Mouse (Mus musculus) spleen, postnatal 4 days (tissue): ENCODE data around the gene Cope.

Source experiments
- DNase-seq, 2 experiments: peaks; one replicate each; pipeline ENCODE4 v3.0.0; 2022; ENCODE audit warnings: low spot score in 2 of 2

Cope gene

DNA sequence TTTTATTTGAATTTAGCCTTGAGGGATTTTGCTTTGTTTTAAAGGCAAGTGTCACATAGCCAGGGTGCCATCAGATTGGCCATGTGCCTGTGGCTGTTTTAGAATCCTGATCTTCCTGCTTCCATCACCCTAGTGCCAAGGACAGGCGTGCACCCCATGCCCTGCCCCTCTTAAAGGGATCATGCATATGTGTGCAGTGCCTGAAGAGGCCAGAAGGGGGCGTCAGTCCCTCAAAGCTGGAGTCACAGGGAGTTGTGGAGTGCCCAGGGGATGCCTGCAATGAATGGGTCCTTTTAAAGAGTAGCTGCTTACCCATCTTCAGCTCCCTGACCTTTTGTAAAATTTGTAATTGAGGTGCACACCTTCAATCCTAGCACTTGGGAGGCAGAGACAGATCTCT lies 7.0 kb downstream of the Cope start:
- DNase-seq, result no peak

DNA sequence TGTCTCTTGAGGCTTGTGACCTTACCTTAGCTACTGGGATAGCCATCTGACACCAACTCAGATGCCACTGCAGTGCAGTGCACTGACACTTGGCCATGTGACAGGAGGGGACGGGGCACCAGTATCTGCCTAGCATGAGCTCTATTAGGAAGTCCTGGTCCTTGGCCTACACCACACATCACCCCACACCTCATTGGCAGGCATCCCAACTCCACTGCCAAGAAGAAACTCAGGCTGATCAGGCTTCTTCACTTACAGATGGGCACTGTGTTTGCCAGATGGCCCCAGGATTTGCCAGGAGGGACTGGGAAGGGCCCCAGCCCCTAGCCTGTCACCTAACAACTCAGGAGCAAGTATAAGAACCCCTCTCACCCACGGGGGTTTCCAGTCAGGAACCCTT lies 11.1 kb downstream of the Cope start:
- DNase-seq, result no peak

GRCm38 (mm10) chr8:70315624-70316510 lies 13.5 kb downstream of the Cope start, which contains the start of gene Cers1:
Cers1 (plus strand) TSS chr8:70315775.
- peak in 1 of 2 experiments; percentile 38 for DNase-seq

GRCm38 (mm10) chr8:70316511-70317504 lies 14.5 kb downstream of the Cope start:
- DNase-seq, result no peak

- no peak for DNase-seq
Measured at GRCm38 (mm10) chr8:70317872-70318271, 15.6 kb downstream of the Cope start.

DNA sequence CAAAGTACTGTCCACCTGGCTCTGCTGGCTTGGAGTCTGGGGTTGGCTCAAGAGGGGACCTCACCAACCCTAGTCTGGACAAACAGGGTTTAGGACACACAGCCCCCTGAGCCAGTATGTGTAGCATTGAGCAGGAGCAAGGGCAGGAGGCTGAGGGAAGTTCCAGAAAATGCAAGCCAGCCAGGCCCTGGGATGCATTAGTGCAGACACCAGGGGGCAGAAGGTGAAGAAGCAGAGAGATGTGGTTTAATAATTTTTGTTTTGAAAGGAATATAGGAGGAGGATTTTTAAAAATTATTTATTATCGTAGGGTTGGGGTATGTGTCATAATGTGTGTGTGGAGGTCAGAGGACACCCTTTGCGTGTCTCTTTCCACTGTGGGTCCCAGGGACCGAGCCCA lies 21.4 kb downstream of the Cope start:
- no peak for DNase-seq

DNA sequence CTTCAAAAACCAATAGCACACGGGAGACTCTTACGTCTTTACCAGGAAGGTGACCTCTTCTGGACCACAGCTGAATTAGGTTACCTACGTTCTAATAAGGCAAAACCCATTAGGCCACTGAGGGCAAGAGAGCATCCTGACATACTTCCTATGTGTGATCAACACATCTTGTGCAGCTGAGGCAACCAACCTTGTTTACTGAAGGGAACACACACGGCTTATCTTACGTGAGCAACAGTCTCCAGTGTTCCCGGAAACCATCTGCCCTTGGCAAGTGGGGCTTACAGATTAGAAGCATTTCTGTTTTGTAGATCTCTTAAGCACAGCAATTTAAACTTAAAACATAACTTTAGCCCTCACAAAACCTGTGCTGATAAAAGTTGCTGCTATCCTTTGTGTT lies 25.2 kb downstream of the Cope start:
- no peak for DNase-seq

GRCm38 (mm10) chr8:70329124-70329834 lies 27.0 kb downstream of the Cope start, which contains the start of gene Gdf1:
Gdf1 (plus strand) TSS chr8:70329817.
- DNase-seq, result no peak

- DNase-seq, result no peak
Measured at GRCm38 (mm10) chr8:70329835-70330740, 27.8 kb downstream of the Cope start.

DNA sequence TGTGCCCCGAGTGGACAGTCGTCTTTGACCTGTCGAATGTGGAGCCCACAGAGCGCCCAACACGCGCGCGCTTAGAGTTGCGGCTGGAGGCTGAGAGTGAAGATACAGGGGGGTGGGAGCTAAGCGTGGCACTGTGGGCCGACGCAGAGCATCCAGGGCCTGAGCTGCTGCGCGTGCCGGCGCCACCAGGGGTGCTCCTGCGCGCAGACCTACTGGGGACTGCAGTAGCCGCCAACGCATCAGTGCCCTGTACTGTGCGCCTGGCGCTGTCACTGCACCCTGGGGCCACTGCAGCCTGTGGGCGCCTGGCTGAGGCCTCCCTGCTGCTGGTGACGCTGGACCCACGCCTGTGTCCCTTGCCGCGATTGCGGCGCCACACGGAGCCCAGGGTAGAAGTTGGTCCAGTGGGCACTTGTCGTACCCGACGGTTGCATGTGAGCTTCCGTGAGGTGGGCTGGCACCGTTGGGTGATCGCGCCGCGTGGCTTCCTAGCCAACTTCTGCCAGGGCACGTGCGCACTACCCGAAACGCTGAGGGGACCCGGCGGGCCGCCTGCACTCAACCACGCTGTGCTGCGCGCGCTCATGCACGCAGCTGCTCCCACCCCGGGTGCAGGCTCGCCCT lies 28.5 kb downstream of the Cope start:
- DNase-seq, result peak in 1 of 2 experiments; percentile 75

DNA sequence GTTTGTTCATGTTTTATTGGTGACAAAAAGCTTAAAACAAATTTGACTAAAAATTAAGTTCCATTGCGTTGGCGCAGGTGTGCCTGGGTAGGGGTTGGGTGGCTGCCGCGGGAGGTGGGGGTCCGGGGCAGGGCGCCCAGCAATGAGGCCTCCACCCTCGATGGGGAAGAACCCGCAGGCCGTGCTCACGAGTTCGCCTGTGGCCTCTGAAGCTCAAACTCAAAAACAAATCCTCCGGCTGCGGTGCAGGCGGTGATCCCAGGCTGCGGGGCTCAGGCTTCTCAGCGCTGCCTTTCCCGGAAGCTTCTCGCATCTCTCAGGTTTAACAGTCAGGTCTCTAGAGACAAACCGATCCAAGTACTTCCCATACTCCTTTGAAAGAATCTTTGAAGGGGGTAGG lies 29.2 kb downstream of the Cope start:
- no peak for DNase-seq

DNA sequence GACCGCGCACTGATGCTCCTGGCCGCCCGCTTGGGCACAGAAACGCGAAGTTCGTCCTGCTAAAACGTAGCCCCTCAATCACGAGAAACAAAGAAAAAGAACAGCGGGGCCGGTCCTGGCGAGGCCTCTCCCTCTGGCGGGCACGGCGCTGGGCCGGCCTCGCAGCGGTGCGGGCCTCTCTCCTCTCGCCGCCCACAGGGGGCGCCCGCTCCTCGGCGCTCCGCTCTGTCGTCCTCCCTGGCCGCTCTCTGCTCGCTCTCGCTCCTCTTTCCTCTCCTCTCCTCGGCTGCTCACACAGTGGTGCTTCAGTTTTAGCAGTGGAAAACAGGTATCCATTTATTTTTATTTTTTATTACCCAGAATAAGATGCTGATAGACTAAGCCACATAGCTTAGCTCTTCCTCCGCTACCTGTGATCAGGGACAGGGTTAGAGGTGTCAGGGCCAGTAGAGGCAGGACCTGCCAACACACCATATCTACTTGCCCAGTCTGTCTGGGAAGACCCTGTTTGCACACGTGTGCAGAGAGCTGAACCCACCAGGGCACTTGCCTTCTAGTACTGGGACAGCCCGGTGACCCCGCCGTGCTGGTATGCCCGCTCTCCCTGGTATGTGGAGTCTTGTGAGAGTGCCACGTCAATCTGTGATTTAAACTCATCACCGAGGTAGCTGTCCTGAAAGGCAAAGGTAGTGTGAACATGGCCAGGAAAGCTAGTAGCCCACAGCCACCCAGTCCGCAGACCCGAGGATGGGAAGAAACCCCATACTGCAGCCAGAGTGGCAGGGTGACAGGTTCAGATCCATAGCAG lies 30.0 kb downstream of the Cope start:
- DNase-seq, result peak in 1 of 2 experiments; percentile 78

GRCm38 (mm10) chr8:70332878-70333202 lies 30.5 kb downstream of the Cope start:
- no peak for DNase-seq

DNA sequence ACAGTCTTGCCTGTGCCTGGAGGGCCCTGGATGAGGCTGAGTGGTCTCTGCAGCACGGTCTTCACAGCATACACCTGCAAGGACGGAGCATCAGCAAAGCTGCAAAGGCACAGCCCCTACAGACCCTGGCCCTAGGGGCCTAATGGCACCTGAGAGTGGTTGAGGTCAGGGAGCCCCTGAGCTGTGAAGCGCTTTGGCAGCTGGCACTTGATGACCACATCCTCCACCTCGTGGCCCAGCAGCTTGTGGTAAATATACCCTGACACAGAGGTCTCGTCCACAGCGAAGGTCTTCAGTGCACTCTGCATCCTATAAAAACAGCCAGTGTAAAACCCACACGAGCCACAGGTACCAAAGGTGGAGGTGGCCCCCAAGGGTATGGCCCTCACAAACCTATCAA lies 36.6 kb downstream of the Cope start:
- no peak for DNase-seq

GRCm38 (mm10) chr8:70340659-70341058 lies 38.3 kb downstream of the Cope start:
- DNase-seq, result no peak

DNA sequence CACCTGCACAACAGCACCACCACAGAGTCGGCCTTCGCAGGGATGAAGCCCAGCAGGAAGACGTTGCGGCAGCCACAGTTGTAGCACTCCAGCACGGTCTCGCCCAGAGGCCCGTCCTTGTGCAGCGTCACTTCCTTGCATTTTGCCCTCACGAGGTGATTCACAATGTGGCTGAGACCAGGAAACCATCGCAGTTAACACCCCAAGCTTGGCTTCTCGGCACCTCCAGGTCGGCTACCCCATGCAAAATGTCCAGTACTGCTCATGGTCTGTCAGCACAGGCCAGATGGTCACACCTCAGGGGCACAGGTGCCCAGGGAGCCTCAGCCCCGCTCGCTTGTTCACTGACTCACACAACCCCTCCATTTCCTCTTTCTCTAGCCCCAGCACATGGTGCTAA lies 39.7 kb downstream of the Cope start:
- DNase-seq, result no peak

DNA sequence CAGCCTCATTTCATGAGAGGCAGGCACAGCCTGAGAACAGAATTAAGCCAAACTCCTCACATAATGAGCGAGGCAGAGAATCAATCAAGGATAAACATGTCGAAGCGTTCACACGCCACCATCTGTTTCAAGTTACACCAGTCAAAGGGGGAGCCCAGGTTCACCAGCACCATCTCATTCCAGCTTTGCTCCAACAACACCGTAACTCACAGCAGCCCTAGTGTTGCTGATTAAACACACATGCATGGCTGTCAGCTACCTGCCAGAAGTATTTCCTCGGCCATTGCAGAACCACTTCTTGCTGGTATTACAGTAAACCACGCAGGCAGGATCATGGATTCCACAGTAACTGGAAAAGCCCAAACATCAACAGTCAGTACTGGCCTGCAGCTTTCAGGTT lies 40.8 kb downstream of the Cope start:
- DNase-seq, result no peak

- peak; percentile 40 to 70 for DNase-seq
Measured at GRCm38 (mm10) chr8:70343696-70344095, 41.4 kb downstream of the Cope start.

GRCm38 (mm10) chr8:70344279-70344678 lies 42.0 kb downstream of the Cope start:
- no peak for DNase-seq
